Mouse (Mus musculus): Measurements from ENCODE around the gene Mapk12. TPM values are rescaled to one million over a fixed set of nuclear protein-coding genes. Genes with fewer than 3 reads are reported as not detected.

Gene Mapk12
- polyA plus RNA-seq, 1 experiment from 2014 or later: 4.4 TPM

GRCm38 (mm10) chr15:89090662-89091061 is 49.8 kb downstream of the Mapk12 start:
- H3K4me2 ChIP-seq (replicated peaks; ENCODE audit: low read depth, low read length): no peak overlapping the region
- WGBS: 83% methylated on average over 4 of the region's 4 CpGs
- no peak overlapping the region for H3K9ac ChIP-seq (replicated peaks; ENCODE audit: low read depth, low read length)
- no peak overlapping the region for H3K27ac ChIP-seq (ENCODE audit: low read length)
- no peak overlapping the region for H3K4me3 ChIP-seq (ENCODE audit: low read depth, low read length)
- ATAC-seq (ENCODE audit: insufficient number of reproducible peaks, insufficient read depth, low FRiP score, low read depth): no peak
- H3K4me1 ChIP-seq (ENCODE audit: control insufficient read depth, insufficient read depth, low read length): peaks cover 6% of the 10 kb centered on the region; the same call in 1 of the 2 replicates
- peaks cover 36% of the 10 kb centered on the region for H3K36me3 ChIP-seq (ENCODE audit: control insufficient read depth, insufficient read depth, low read length)
- H3K27me3 ChIP-seq (ENCODE audit: control insufficient read depth, insufficient read depth, low read length): no peaks in the 10 kb centered on the region
- no peaks in the 10 kb centered on the region for H3K9me3 ChIP-seq (ENCODE audit: control insufficient read depth, low read depth, low read length)

- H3K4me2 ChIP-seq (replicated peaks; ENCODE audit: low read depth, low read length): peak overlapping the region; percentile 94
- H3K27me3 ChIP-seq (ENCODE audit: control insufficient read depth, insufficient read depth, low read length): no peaks in the 10 kb centered on the region
- H3K9me3 ChIP-seq (ENCODE audit: control insufficient read depth, low read depth, low read length): no peaks in the 10 kb centered on the region
- H3K36me3 ChIP-seq (ENCODE audit: control insufficient read depth, insufficient read depth, low read length): peaks cover 36% of the 10 kb centered on the region
- H3K9ac ChIP-seq (replicated peaks; ENCODE audit: low read depth, low read length): peak overlapping the region; percentile 90
- peak; percentile 39 for ATAC-seq (ENCODE audit: insufficient number of reproducible peaks, insufficient read depth, low FRiP score, low read depth)
- 3% methylated on average over 68 of the region's 68 CpGs for WGBS
- peaks cover 6% of the 10 kb centered on the region; the same call in 1 of the 2 replicates for H3K4me1 ChIP-seq (ENCODE audit: control insufficient read depth, insufficient read depth, low read length)
- H3K4me3 ChIP-seq (ENCODE audit: low read depth, low read length): peak overlapping the region; percentile 98
- H3K27ac ChIP-seq (ENCODE audit: low read length): peak overlapping the region; percentile 33; the same call in 1 of the 2 replicates
Observed at GRCm38 (mm10) chr15:89089248-89090051, 51.1 kb downstream of the Mapk12 start.

DNA sequence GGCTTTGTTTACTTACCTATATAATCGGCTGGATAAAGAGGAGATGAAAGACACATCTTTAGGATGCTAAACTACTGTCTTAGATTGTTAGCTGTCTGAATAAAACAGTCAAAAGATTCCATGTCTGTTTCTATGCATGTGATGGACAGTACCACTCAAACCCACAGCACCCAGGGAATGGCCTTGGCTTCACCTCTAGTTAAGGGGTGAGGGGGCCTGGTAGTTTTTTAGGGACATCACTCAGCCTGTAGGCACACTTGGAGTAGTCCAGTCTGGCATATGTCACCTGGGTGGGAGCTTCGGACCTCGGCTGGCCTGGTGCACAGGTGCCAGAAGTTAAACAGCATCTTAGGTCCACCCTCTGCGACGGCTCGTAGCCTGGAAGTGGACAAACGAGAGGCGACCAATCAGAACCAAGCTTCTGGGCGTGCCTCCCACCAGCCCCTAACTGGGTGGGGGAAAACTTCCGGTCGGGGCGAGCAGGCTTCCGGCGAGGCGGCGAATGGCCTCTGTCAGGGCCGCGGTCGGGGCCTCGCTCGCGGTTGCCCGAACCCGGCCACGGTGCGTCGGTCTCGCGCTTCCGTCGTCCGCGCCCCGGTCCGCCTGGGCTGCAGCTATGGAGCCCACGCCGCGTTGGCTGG is 51.8 kb downstream of the Mapk12 start, which contains the start of gene Selenoo:
TSS of gene Selenoo (plus strand) at position 478 of the 641 bp plus-strand sequence.
- peak; percentile 94 for ATAC-seq (ENCODE audit: insufficient number of reproducible peaks, insufficient read depth, low FRiP score, low read depth)
- no peaks in the 10 kb centered on the region for H3K27me3 ChIP-seq (ENCODE audit: control insufficient read depth, insufficient read depth, low read length)
- peaks cover 33% of the 10 kb centered on the region for H3K36me3 ChIP-seq (ENCODE audit: control insufficient read depth, insufficient read depth, low read length)
- H3K27ac ChIP-seq (ENCODE audit: low read length): peak within 1 kb of the TSS; percentile 33; the same call in 1 of the 2 replicates
- H3K4me2 ChIP-seq (replicated peaks; ENCODE audit: low read depth, low read length): peak within 1 kb of the TSS; percentile 94
- WGBS: 1% methylated on average over 38 of the region's 38 CpGs
- H3K9me3 ChIP-seq (ENCODE audit: control insufficient read depth, low read depth, low read length): no peaks in the 10 kb centered on the region
- H3K4me3 ChIP-seq (ENCODE audit: low read depth, low read length): peak within 1 kb of the TSS; percentile 98
- peak within 1 kb of the TSS; percentile 90 for H3K9ac ChIP-seq (replicated peaks; ENCODE audit: low read depth, low read length)
- H3K4me1 ChIP-seq (ENCODE audit: control insufficient read depth, insufficient read depth, low read length): peaks cover 6% of the 10 kb centered on the region; the same call in 1 of the 2 replicates

- ATAC-seq (ENCODE audit: insufficient number of reproducible peaks, insufficient read depth, low FRiP score, low read depth): no peak
- H3K9ac ChIP-seq (replicated peaks; ENCODE audit: low read depth, low read length): no peak overlapping the region
- peaks cover 38% of the 10 kb centered on the region for H3K36me3 ChIP-seq (ENCODE audit: control insufficient read depth, insufficient read depth, low read length)
- H3K27ac ChIP-seq (ENCODE audit: low read length): no peak overlapping the region
- H3K4me1 ChIP-seq (ENCODE audit: control insufficient read depth, insufficient read depth, low read length): peaks cover 2% of the 10 kb centered on the region; the same call in 1 of the 2 replicates
- no peaks in the 10 kb centered on the region for H3K9me3 ChIP-seq (ENCODE audit: control insufficient read depth, low read depth, low read length)
- H3K27me3 ChIP-seq (ENCODE audit: control insufficient read depth, insufficient read depth, low read length): no peaks in the 10 kb centered on the region
- 86% methylated on average over 2 of the region's 2 CpGs for WGBS
- no peak overlapping the region for H3K4me2 ChIP-seq (replicated peaks; ENCODE audit: low read depth, low read length)
- no peak overlapping the region for H3K4me3 ChIP-seq (ENCODE audit: low read depth, low read length)
Observed at GRCm38 (mm10) chr15:89084826-89085225, 55.7 kb downstream of the Mapk12 start.

GRCm38 (mm10) chr15:89083906-89084305 is 56.6 kb downstream of the Mapk12 start:
- Histone ChIP-seq H3K9me3 (ENCODE audit: control insufficient read depth, low read depth, low read length) (no peaks in the 10 kb centered on the region), H3K27ac (ENCODE audit: low read length) (no peak overlapping the region), H3K4me1 (ENCODE audit: control insufficient read depth, insufficient read depth, low read length) (no peaks in the 10 kb centered on the region), H3K4me3 (ENCODE audit: low read depth, low read length) (no peak overlapping the region), H3K27me3 (ENCODE audit: control insufficient read depth, insufficient read depth, low read length) (no peaks in the 10 kb centered on the region), H3K4me2 (replicated peaks; ENCODE audit: low read depth, low read length) (no peak overlapping the region), H3K9ac (replicated peaks; ENCODE audit: low read depth, low read length) (no peak overlapping the region), H3K36me3 (ENCODE audit: control insufficient read depth, insufficient read depth, low read length) (peaks cover 38% of the 10 kb centered on the region)
- 93% methylated on average over 1 of the region's 1 CpGs for WGBS
- ATAC-seq (ENCODE audit: insufficient number of reproducible peaks, insufficient read depth, low FRiP score, low read depth): no peak

Small RNA genes within 50 kb of the gene (microRNA-seq; reads per million reads assigned to microRNA genes)
- gene Mir6958: 1.3 reads per million
- gene Mir7118: not detected

Other genes starting within 250 kb of the Mapk12 start
- gene Ttll8, start 186.3 kb downstream of the Mapk12 start, polyA plus RNA-seq (2014; fragmentation: Nextera tagmentation; extraction: Ambion mirVana): not detected in 2 replicates
- gene Mlc1, start 161.7 kb downstream of the Mapk12 start, polyA plus RNA-seq (2014; fragmentation: Nextera tagmentation; extraction: Ambion mirVana): not detected in 2 replicates
- gene Mov10l1, start 157.8 kb downstream of the Mapk12 start, polyA plus RNA-seq (2014; fragmentation: Nextera tagmentation; extraction: Ambion mirVana): not detected in 2 replicates
- 0.20 TPM in 2 replicates for gene Panx2, start 81.0 kb downstream of the Mapk12 start, polyA plus RNA-seq (2014; fragmentation: Nextera tagmentation; extraction: Ambion mirVana)
- 43.9 and 47.4 TPM in 2 replicates for gene Trabd, start 65.6 kb downstream of the Mapk12 start, polyA plus RNA-seq (2014; fragmentation: Nextera tagmentation; extraction: Ambion mirVana)
- gene Selenoo, start 51.6 kb downstream of the Mapk12 start, polyA plus RNA-seq (2014; fragmentation: Nextera tagmentation; extraction: Ambion mirVana): 22.0 and 22.2 TPM in 2 replicates
- gene Tubgcp6, start 17.6 kb downstream of the Mapk12 start, polyA plus RNA-seq (2014; fragmentation: Nextera tagmentation; extraction: Ambion mirVana): 17.2 and 20.7 TPM in 2 replicates
- 15.0 and 19.6 TPM in 2 replicates for gene Hdac10, start 12.0 kb downstream of the Mapk12 start, polyA plus RNA-seq (2014; fragmentation: Nextera tagmentation; extraction: Ambion mirVana)
- gene Mapk11, start 8.9 kb upstream of the Mapk12 start, polyA plus RNA-seq (2014; fragmentation: Nextera tagmentation; extraction: Ambion mirVana): 6.5 and 7.9 TPM in 2 replicates
- 146 and 147 TPM in 2 replicates for gene Plxnb2, start 40.1 kb upstream of the Mapk12 start, polyA plus RNA-seq (2014; fragmentation: Nextera tagmentation; extraction: Ambion mirVana)
- 16.4 and 17.6 TPM in 2 replicates for gene Dennd6b, start 55.8 kb upstream of the Mapk12 start, polyA plus RNA-seq (2014; fragmentation: Nextera tagmentation; extraction: Ambion mirVana)
- gene Ppp6r2, start 70.8 kb upstream of the Mapk12 start, polyA plus RNA-seq (2014; fragmentation: Nextera tagmentation; extraction: Ambion mirVana): 33.5 and 34.6 TPM in 2 replicates
- gene Sbf1, start 174.6 kb upstream of the Mapk12 start, polyA plus RNA-seq (2014; fragmentation: Nextera tagmentation; extraction: Ambion mirVana): 60.4 and 63.0 TPM in 2 replicates
- gene Adm2, start 182.0 kb upstream of the Mapk12 start, polyA plus RNA-seq (2014; fragmentation: Nextera tagmentation; extraction: Ambion mirVana): not detected in 2 replicates
- not detected in 2 replicates for gene Miox, start 193.7 kb upstream of the Mapk12 start, polyA plus RNA-seq (2014; fragmentation: Nextera tagmentation; extraction: Ambion mirVana)
- gene Lmf2, start 215.0 kb upstream of the Mapk12 start, polyA plus RNA-seq (2014; fragmentation: Nextera tagmentation; extraction: Ambion mirVana): 46.5 and 47.0 TPM in 2 replicates
- 148 and 159 TPM in 2 replicates for gene Ncaph2, start 215.0 kb upstream of the Mapk12 start, polyA plus RNA-seq (2014; fragmentation: Nextera tagmentation; extraction: Ambion mirVana)
- gene Sco2, start 233.1 kb upstream of the Mapk12 start, polyA plus RNA-seq (2014; fragmentation: Nextera tagmentation; extraction: Ambion mirVana): 4.6 and 6.8 TPM in 2 replicates
- 1.1 and 2.5 TPM in 2 replicates for gene Tymp, start 236.3 kb upstream of the Mapk12 start, polyA plus RNA-seq (2014; fragmentation: Nextera tagmentation; extraction: Ambion mirVana)
- gene Odf3b, start 238.6 kb upstream of the Mapk12 start, polyA plus RNA-seq (2014; fragmentation: Nextera tagmentation; extraction: Ambion mirVana): 0.80 and 1.3 TPM in 2 replicates
- 0.06 TPM in 1 of 2 replicates, not detected in the other for gene Klhdc7b, start 244.2 kb upstream of the Mapk12 start, polyA plus RNA-seq (2014; fragmentation: Nextera tagmentation; extraction: Ambion mirVana)